In genomic region chr6:25278509-25278908, GRCm38 (mm10) we compare ENCODE assay signal across 12 mouse cellular contexts.
DNase-seq lines count a peak whose midpoint lies in the region; ATAC-seq and TF ChIP-seq lines count a peak whose summit lies in the region.
"Had no signal": no experiment of that assay in that cellular context is flagged by ENCODE, and none has a peak within 500 bp of the region (broad histone marks: within the 10 kb centered on the region; RNA-seq: fewer than 3 reads in every experiment).

No protein-coding gene starts in this region.

- no peak for ATAC-seq in kidney, postnatal 0 days (replicated peaks; ENCODE audit: low FRiP score, low read depth)
- no peak for ATAC-seq in kidney, embryonic 14.5 days (ENCODE audit: low FRiP score, low TSS enrichment)
- ATAC-seq in forebrain, embryonic 12.5 days (ENCODE audit: low FRiP score), result peak; percentile 93
- ATAC-seq in midbrain, embryonic 13.5 days, result peak; percentile 97
- no peak for ATAC-seq in activated CD4-positive, CD25-positive, alpha-beta regulatory T cell, adult 4 months

- H3K9me3 ChIP-seq in kidney, postnatal 0 days (replicated peaks; ENCODE audit: low read length), result no peaks in the 10 kb centered on the region
- H3K9me3 ChIP-seq in kidney, embryonic 14.5 days (ENCODE audit: control insufficient read depth, low read length), result no peaks in the 10 kb centered on the region
- H3K9me3 ChIP-seq in forebrain, embryonic 12.5 days, result no peaks in the 10 kb centered on the region
- H3K9me3 ChIP-seq in midbrain, embryonic 13.5 days, result no peaks in the 10 kb centered on the region
- H3K9me3 ChIP-seq: embryonic facial prominence, embryonic 12.5 days; G1E; liver, embryonic 13.5 days had no signal

- TF ChIP-seq CTCF in kidney, postnatal 0 days (IDR thresholded peaks at IDR 0.05; ENCODE audit: low read depth), result no peak

- no peak overlapping the region for H3K9ac ChIP-seq in kidney, postnatal 0 days (ENCODE audit: low read depth, low read length)
- H3K9ac ChIP-seq in kidney, embryonic 14.5 days (ENCODE audit: low read depth, low read length), result no peak overlapping the region
- H3K9ac ChIP-seq in forebrain, embryonic 12.5 days, result no peak overlapping the region
- no peak overlapping the region for H3K9ac ChIP-seq in midbrain, embryonic 13.5 days (replicated peaks)
- H3K9ac ChIP-seq: embryonic facial prominence, embryonic 12.5 days; liver, embryonic 13.5 days had no signal

- no peak overlapping the region for H3K4me2 ChIP-seq in kidney, postnatal 0 days (ENCODE audit: low read length)
- no peak overlapping the region for H3K4me2 ChIP-seq in kidney, embryonic 14.5 days (replicated peaks; ENCODE audit: low read depth, low read length)
- H3K4me2 ChIP-seq in forebrain, embryonic 12.5 days, result no peak overlapping the region
- H3K4me2 ChIP-seq in midbrain, embryonic 13.5 days (replicated peaks), result no peak overlapping the region
- H3K4me2 ChIP-seq: embryonic facial prominence, embryonic 12.5 days; liver, embryonic 13.5 days had no signal

- no peak overlapping the region for H3K4me3 ChIP-seq in kidney, postnatal 0 days (replicated peaks; ENCODE audit: low read depth, low read length)
- H3K4me3 ChIP-seq in kidney, embryonic 14.5 days (ENCODE audit: low read length), result no peak overlapping the region
- no peak overlapping the region for H3K4me3 ChIP-seq in forebrain, embryonic 12.5 days (replicated peaks)
- H3K4me3 ChIP-seq in midbrain, embryonic 13.5 days (replicated peaks), result no peak overlapping the region
- H3K4me3 ChIP-seq: embryonic facial prominence, embryonic 12.5 days; heart, adult 2 months; liver, embryonic 13.5 days had no signal

- DNase-seq in kidney, postnatal 0 days (ENCODE audit: low spot score), result peak; percentile 12
- DNase-seq in adrenal gland, postnatal 14 days, result peak; percentile 61
- DNase-seq in urinary bladder, postnatal 4 days (ENCODE audit: low spot score in 2 of 2), result no peak
- no peak for DNase-seq in ovary, postnatal 10 days (ENCODE audit: low spot score)
- DNase-seq: heart, adult 2 months; liver, embryonic 13.5 days had no signal

- H3K27me3 ChIP-seq in kidney, postnatal 0 days (ENCODE audit: insufficient read depth, low read length), result no peaks in the 10 kb centered on the region
- no peaks in the 10 kb centered on the region for H3K27me3 ChIP-seq in kidney, embryonic 14.5 days (ENCODE audit: control insufficient read depth, insufficient read depth, low read length)
- H3K27me3 ChIP-seq in forebrain, embryonic 12.5 days, result no peaks in the 10 kb centered on the region
- peaks cover 36% of the 10 kb centered on the region for H3K27me3 ChIP-seq in midbrain, embryonic 13.5 days
- H3K27me3 ChIP-seq: embryonic facial prominence, embryonic 12.5 days; liver, embryonic 13.5 days had no signal

- H3K27ac ChIP-seq in kidney, postnatal 0 days, result no peak overlapping the region
- H3K27ac ChIP-seq in kidney, embryonic 14.5 days (ENCODE audit: low read depth, low read length), result no peak overlapping the region
- no peak overlapping the region for H3K27ac ChIP-seq in forebrain, embryonic 12.5 days
- H3K27ac ChIP-seq in midbrain, embryonic 13.5 days, result no peak overlapping the region
- H3K27ac ChIP-seq: embryonic facial prominence, embryonic 12.5 days; heart, adult 2 months; liver, embryonic 13.5 days had no signal

- WGBS in kidney, postnatal 0 days, result 52% methylated on average over 1 of the region's 1 CpGs
- WGBS in kidney, embryonic 14.5 days, result 45% methylated on average over 1 of the region's 1 CpGs
- WGBS in forebrain, embryonic 12.5 days, result 19% methylated on average over 1 of the region's 1 CpGs
- 23% methylated on average over 1 of the region's 1 CpGs for WGBS in midbrain, embryonic 13.5 days

- no peaks in the 10 kb centered on the region for H3K4me1 ChIP-seq in kidney, postnatal 0 days (replicated peaks; ENCODE audit: insufficient read depth, low read length)
- H3K4me1 ChIP-seq in kidney, embryonic 14.5 days (ENCODE audit: control insufficient read depth, insufficient read depth, low read length), result no peaks in the 10 kb centered on the region
- H3K4me1 ChIP-seq in forebrain, embryonic 12.5 days, result peaks cover 7% of the 10 kb centered on the region
- H3K4me1 ChIP-seq in midbrain, embryonic 13.5 days (replicated peaks), result peaks cover 13% of the 10 kb centered on the region
- H3K4me1 ChIP-seq: embryonic facial prominence, embryonic 12.5 days; liver, embryonic 13.5 days had no signal

- H3K36me3 ChIP-seq in kidney, postnatal 0 days (ENCODE audit: insufficient read depth, low read length), result no peaks in the 10 kb centered on the region
- no peaks in the 10 kb centered on the region for H3K36me3 ChIP-seq in kidney, embryonic 14.5 days (ENCODE audit: control insufficient read depth, insufficient read depth, low read length)
- no peaks in the 10 kb centered on the region for H3K36me3 ChIP-seq in forebrain, embryonic 12.5 days (replicated peaks)
- no peaks in the 10 kb centered on the region for H3K36me3 ChIP-seq in midbrain, embryonic 13.5 days
- H3K36me3 ChIP-seq: embryonic facial prominence, embryonic 12.5 days; G1E; liver, embryonic 13.5 days had no signal

Comparison
In these comparisons a context has a peak if more than half of its experiments do, and no peak if none do; other contexts are left out.
1. ATAC-seq: peak in forebrain, embryonic 12.5 days (single experiment) and midbrain, embryonic 13.5 days (single experiment); none in kidney, postnatal 0 days (single experiment), kidney, embryonic 14.5 days (single experiment) and activated CD4-positive, CD25-positive, alpha-beta regulatory T cell, adult 4 months (single experiment).
2. DNase-seq: peak in kidney, postnatal 0 days (single experiment) and adrenal gland, postnatal 14 days (single experiment); none in urinary bladder, postnatal 4 days (0 of 2) and ovary, postnatal 10 days (single experiment).